Mouse (Mus musculus): Measurements from ENCODE around the gene Ddn. TPM values are rescaled to one million over a fixed set of nuclear protein-coding genes. Genes with fewer than 3 reads are reported as not detected.

Gene Ddn
- 0.35 and 0.42 TPM in 2 replicates for polyA plus RNA-seq (2015; fragmentation: Nextera tagmentation; extraction: Ambion mirVana)

GRCm38 (mm10) chr15:98809390-98809789 is at the start of gene Ddn:
TSS of gene Ddn (minus strand) at chr15:98809490.
- Histone ChIP-seq H3K9ac (ENCODE audit: low read depth, low read length) (peak within 1 kb of the TSS; percentile 52; the same call in 1 of the 2 replicates), H3K36me3 (ENCODE audit: control insufficient read depth, insufficient read depth, low read length) (peaks cover 12% of the 10 kb centered on the region; the same call in 1 of the 2 replicates), H3K9me3 (replicated peaks; ENCODE audit: control insufficient read depth, low read length, poor library complexity, severe bottlenecking) (no peaks in the 10 kb centered on the region), H3K27ac (ENCODE audit: low read length) (no peak within 1 kb of the TSS), H3K4me1 (ENCODE audit: control insufficient read depth, insufficient read depth, low read length) (peaks cover 32% of the 10 kb centered on the region), H3K4me2 (ENCODE audit: low read length) (peak within 1 kb of the TSS; percentile 58), H3K4me3 (ENCODE audit: low read depth, low read length) (peak within 1 kb of the TSS; percentile 44), H3K27me3 (ENCODE audit: control insufficient read depth, insufficient read depth, low read depth, low read length) (peaks cover 50% of the 10 kb centered on the region)
- WGBS: 59% methylated on average over 3 of the region's 3 CpGs
- no peak for ATAC-seq

GRCm38 (mm10) chr15:98854214-98854613 is 44.9 kb upstream of the Ddn start:
- H3K27me3 ChIP-seq (ENCODE audit: control insufficient read depth, insufficient read depth, low read depth, low read length): no peaks in the 10 kb centered on the region
- 93% methylated on average over 16 of the region's 16 CpGs for WGBS

DNA sequence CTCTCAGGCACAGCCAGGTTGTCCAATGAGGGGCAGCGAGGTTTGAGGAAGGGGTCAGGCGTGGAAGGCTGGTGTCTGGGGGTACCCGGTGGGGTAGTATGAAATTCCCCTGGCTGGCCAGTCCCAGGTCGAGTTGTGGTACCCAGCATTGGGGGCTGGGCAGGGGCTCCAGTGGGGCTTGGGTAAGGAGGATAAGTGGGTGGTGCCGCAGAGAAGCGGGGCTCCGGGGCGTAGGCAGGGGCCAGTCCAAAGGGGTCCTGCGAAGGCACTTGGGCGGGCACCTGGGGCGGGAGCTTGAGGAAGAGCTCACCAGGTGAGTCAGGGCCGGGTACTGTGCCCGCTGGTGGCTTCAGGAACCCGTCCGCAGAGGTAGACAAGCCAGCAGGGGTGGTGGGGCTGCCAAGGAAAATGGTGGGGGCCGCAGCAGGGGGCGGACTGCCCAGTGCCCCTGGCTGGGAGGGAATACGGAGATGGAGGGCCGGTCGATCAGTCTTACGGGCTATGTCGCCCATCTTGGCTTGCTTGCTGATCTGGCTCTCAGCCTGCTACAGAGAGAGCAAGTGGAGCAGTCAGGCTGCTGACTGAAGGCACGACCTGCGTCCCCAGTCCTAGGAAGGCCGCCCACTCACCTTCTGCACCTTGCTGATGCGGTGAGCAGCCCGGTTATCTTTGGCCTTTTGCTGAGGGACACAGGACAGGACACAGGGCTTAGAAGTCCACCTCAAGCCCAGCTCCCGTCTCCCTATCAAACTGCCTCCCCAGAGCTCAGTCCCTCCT is 44.1 kb upstream of the Ddn start:
- no peak overlapping the region for H3K27ac ChIP-seq (ENCODE audit: low read length)
- H3K4me3 ChIP-seq (ENCODE audit: low read depth, low read length): no peak overlapping the region
- no peaks in the 10 kb centered on the region for H3K4me1 ChIP-seq (ENCODE audit: control insufficient read depth, insufficient read depth, low read length)
- no peaks in the 10 kb centered on the region for H3K27me3 ChIP-seq (ENCODE audit: control insufficient read depth, insufficient read depth, low read depth, low read length)
- 95% methylated on average over 27 of the region's 28 CpGs for WGBS
- no peak overlapping the region for H3K4me2 ChIP-seq (ENCODE audit: low read length)
- no peak overlapping the region for H3K9ac ChIP-seq (ENCODE audit: low read depth, low read length)
- H3K9me3 ChIP-seq (replicated peaks; ENCODE audit: control insufficient read depth, low read length, poor library complexity, severe bottlenecking): no peaks in the 10 kb centered on the region
- peaks cover 73% of the 10 kb centered on the region for H3K36me3 ChIP-seq (ENCODE audit: control insufficient read depth, insufficient read depth, low read length)
- no peak for ATAC-seq

More at GRCm38 (mm10) chr15:98854214-98854613, 44.9 kb upstream of the Ddn start:
- no peak for ATAC-seq
- H3K4me2 ChIP-seq (ENCODE audit: low read length): no peak overlapping the region
- H3K4me1 ChIP-seq (ENCODE audit: control insufficient read depth, insufficient read depth, low read length): no peaks in the 10 kb centered on the region
- H3K27ac ChIP-seq (ENCODE audit: low read length): no peak overlapping the region
- no peak overlapping the region for H3K4me3 ChIP-seq (ENCODE audit: low read depth, low read length)
- H3K9ac ChIP-seq (ENCODE audit: low read depth, low read length): no peak overlapping the region
- H3K9me3 ChIP-seq (replicated peaks; ENCODE audit: control insufficient read depth, low read length, poor library complexity, severe bottlenecking): no peaks in the 10 kb centered on the region
- H3K36me3 ChIP-seq (ENCODE audit: control insufficient read depth, insufficient read depth, low read length): peaks cover 67% of the 10 kb centered on the region

GRCm38 (mm10) chr15:98852733-98853132 is 43.4 kb upstream of the Ddn start:
- Histone ChIP-seq H3K9ac (ENCODE audit: low read depth, low read length) (no peak overlapping the region), H3K36me3 (ENCODE audit: control insufficient read depth, insufficient read depth, low read length) (peaks cover 74% of the 10 kb centered on the region), H3K9me3 (replicated peaks; ENCODE audit: control insufficient read depth, low read length, poor library complexity, severe bottlenecking) (no peaks in the 10 kb centered on the region), H3K4me3 (ENCODE audit: low read depth, low read length) (no peak overlapping the region), H3K4me1 (ENCODE audit: control insufficient read depth, insufficient read depth, low read length) (no peaks in the 10 kb centered on the region), H3K27ac (ENCODE audit: low read length) (no peak overlapping the region), H3K4me2 (ENCODE audit: low read length) (no peak overlapping the region), H3K27me3 (ENCODE audit: control insufficient read depth, insufficient read depth, low read depth, low read length) (no peaks in the 10 kb centered on the region)
- 90% methylated on average over 9 of the region's 9 CpGs for WGBS
- ATAC-seq: no peak

DNA sequence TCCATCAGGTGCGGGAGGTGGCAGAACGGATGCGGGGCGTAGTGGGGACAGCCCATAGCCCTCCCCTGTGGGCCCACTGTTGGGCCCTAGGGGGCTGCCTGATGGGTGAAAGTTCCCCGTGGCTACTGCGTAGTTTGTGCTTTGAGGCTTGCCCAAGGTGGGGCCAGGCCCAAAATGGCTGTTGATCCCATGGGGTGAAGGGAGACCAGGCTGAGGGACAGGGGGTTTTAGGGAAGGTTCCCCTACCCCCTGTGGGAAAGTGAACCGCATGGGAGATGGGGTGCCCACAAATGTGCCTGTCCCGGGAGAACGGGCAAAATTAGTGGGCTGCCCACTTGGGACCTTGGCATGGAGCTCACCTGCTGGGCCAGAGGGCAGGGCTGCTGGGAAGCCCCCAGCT is 42.8 kb upstream of the Ddn start:
- Histone ChIP-seq H3K36me3 (ENCODE audit: control insufficient read depth, insufficient read depth, low read length) (peaks cover 72% of the 10 kb centered on the region), H3K9ac (ENCODE audit: low read depth, low read length) (no peak overlapping the region), H3K27me3 (ENCODE audit: control insufficient read depth, insufficient read depth, low read depth, low read length) (no peaks in the 10 kb centered on the region), H3K9me3 (replicated peaks; ENCODE audit: control insufficient read depth, low read length, poor library complexity, severe bottlenecking) (no peaks in the 10 kb centered on the region), H3K4me3 (ENCODE audit: low read depth, low read length) (no peak overlapping the region), H3K4me1 (ENCODE audit: control insufficient read depth, insufficient read depth, low read length) (no peaks in the 10 kb centered on the region), H3K4me2 (ENCODE audit: low read length) (no peak overlapping the region), H3K27ac (ENCODE audit: low read length) (no peak overlapping the region)
- ATAC-seq: no peak
- WGBS: 96% methylated on average over 9 of the region's 9 CpGs

DNA sequence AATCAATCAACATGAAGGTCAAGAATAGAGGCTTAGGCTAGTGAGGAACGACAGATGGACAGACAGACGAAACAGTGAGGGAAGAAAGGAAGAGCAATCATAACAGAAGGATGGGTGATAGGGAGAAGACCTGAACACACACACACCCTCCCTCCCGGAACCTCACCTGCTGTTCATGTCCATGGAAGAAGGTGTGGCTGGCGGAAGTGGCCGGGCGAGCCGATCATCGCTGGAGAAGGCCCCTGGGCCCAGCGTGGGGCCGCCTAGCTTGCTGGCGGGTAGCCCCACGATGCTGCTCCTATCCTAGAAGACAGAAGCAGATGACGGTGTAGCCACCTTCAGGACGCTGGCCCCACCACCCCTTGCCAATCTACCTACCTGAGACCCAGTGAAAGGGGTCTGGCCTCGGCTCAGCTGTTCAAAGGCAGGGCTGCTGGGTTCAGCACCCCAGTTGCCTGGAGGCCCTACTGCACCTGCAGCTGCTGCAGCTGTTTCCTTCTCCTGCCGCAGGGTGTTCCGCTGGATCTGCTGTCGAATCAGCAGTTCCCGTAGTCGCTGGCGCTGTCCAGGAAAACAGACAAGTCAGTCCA is 42.0 kb upstream of the Ddn start:
- Histone ChIP-seq H3K27ac (ENCODE audit: low read length) (no peak overlapping the region), H3K9me3 (replicated peaks; ENCODE audit: control insufficient read depth, low read length, poor library complexity, severe bottlenecking) (no peaks in the 10 kb centered on the region), H3K4me2 (ENCODE audit: low read length) (no peak overlapping the region), H3K36me3 (ENCODE audit: control insufficient read depth, insufficient read depth, low read length) (peaks cover 75% of the 10 kb centered on the region), H3K4me3 (ENCODE audit: low read depth, low read length) (no peak overlapping the region), H3K4me1 (ENCODE audit: control insufficient read depth, insufficient read depth, low read length) (no peaks in the 10 kb centered on the region), H3K9ac (ENCODE audit: low read depth, low read length) (no peak overlapping the region), H3K27me3 (ENCODE audit: control insufficient read depth, insufficient read depth, low read depth, low read length) (no peaks in the 10 kb centered on the region)
- no peak for ATAC-seq
- WGBS: 92% methylated on average over 21 of the region's 21 CpGs

GRCm38 (mm10) chr15:98850668-98851067 is 41.4 kb upstream of the Ddn start:
- Histone ChIP-seq H3K4me3 (ENCODE audit: low read depth, low read length) (no peak overlapping the region), H3K4me1 (ENCODE audit: control insufficient read depth, insufficient read depth, low read length) (no peaks in the 10 kb centered on the region), H3K9me3 (replicated peaks; ENCODE audit: control insufficient read depth, low read length, poor library complexity, severe bottlenecking) (no peaks in the 10 kb centered on the region), H3K9ac (ENCODE audit: low read depth, low read length) (no peak overlapping the region), H3K27ac (ENCODE audit: low read length) (no peak overlapping the region), H3K27me3 (ENCODE audit: control insufficient read depth, insufficient read depth, low read depth, low read length) (no peaks in the 10 kb centered on the region), H3K4me2 (ENCODE audit: low read length) (no peak overlapping the region), H3K36me3 (ENCODE audit: control insufficient read depth, insufficient read depth, low read length) (peaks cover 77% of the 10 kb centered on the region)
- ATAC-seq: no peak
- WGBS: 87% methylated on average over 14 of the region's 14 CpGs

- no peak for ATAC-seq
- WGBS: 93% methylated on average over 16 of the region's 16 CpGs
These were observed 40.8 kb upstream of the Ddn start for GRCm38 (mm10) chr15:98849956-98850600.

DNA sequence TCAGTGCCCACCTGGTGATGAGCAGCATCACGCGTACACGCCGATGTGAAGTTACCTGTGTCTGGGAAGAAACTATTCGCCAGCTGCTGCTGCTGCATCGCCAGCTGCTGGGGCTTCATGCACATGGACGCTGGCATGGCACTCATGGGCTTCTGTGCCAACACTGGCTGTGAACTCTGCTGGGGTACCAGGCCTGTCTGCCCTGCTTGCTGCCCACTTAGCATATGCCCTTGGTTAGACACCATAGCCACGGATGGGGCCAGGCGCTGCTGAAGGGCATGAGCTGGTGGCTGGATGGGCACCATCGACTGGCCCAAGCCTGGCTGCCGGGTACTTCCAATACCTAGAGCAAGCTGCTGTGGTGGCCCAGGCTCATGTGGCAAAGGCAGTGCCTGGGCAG is 39.9 kb upstream of the Ddn start:
- Histone ChIP-seq H3K27ac (ENCODE audit: low read length) (no peak overlapping the region), H3K4me1 (ENCODE audit: control insufficient read depth, insufficient read depth, low read length) (no peaks in the 10 kb centered on the region), H3K27me3 (ENCODE audit: control insufficient read depth, insufficient read depth, low read depth, low read length) (no peaks in the 10 kb centered on the region), H3K36me3 (ENCODE audit: control insufficient read depth, insufficient read depth, low read length) (peaks cover 83% of the 10 kb centered on the region), H3K4me3 (ENCODE audit: low read depth, low read length) (no peak overlapping the region), H3K4me2 (ENCODE audit: low read length) (no peak overlapping the region), H3K9me3 (replicated peaks; ENCODE audit: control insufficient read depth, low read length, poor library complexity, severe bottlenecking) (no peaks in the 10 kb centered on the region), H3K9ac (ENCODE audit: low read depth, low read length) (no peak overlapping the region)
- ATAC-seq: no peak
- WGBS: 97% methylated on average over 11 of the region's 11 CpGs

More at GRCm38 (mm10) chr15:98849956-98850600, 40.8 kb upstream of the Ddn start:
- H3K36me3 ChIP-seq (ENCODE audit: control insufficient read depth, insufficient read depth, low read length): peaks cover 82% of the 10 kb centered on the region
- no peak overlapping the region for H3K9ac ChIP-seq (ENCODE audit: low read depth, low read length)
- H3K4me1 ChIP-seq (ENCODE audit: control insufficient read depth, insufficient read depth, low read length): no peaks in the 10 kb centered on the region
- no peak overlapping the region for H3K27ac ChIP-seq (ENCODE audit: low read length)
- no peaks in the 10 kb centered on the region for H3K27me3 ChIP-seq (ENCODE audit: control insufficient read depth, insufficient read depth, low read depth, low read length)
- no peaks in the 10 kb centered on the region for H3K9me3 ChIP-seq (replicated peaks; ENCODE audit: control insufficient read depth, low read length, poor library complexity, severe bottlenecking)
- H3K4me2 ChIP-seq (ENCODE audit: low read length): no peak overlapping the region
- no peak overlapping the region for H3K4me3 ChIP-seq (ENCODE audit: low read depth, low read length)
